Mouse (Mus musculus) intestine, embryonic 15.5 days (tissue): ENCODE results near the gene Ccdc3. TPM values are rescaled to one million over a fixed set of nuclear protein-coding genes. Genes with fewer than 3 reads are reported as not detected.
A peak's percentile ranks its signal among the peaks of the same experiment; 100 is the strongest.
"Not testable (repeated sequence)": the region's sequence is repeated elsewhere in the genome, so short reads cannot be mapped to it uniquely, and the experiment has no call there.

Experiments used
- ATAC-seq: fragments of 200-750 bp; cut with Nextera tagmentation; 2 replicates; pipeline ENCODE4 v1.8.0; 2017; ENCODE audit warnings: moderate TSS enrichment, moderate library complexity
- H3K27ac ChIP-seq: fragments of 300-500 bp; sonication (generic); 2 replicates; pipeline ENCODE4 v1.5.1; 2015; ENCODE audit warnings: mild to moderate bottlenecking, inconsistent platforms
- H3K27me3 ChIP-seq: fragments of 300-500 bp; sonication (generic); replicated peaks from 2 replicates; pipeline ENCODE4 v1.6.1; 2015; ENCODE audit warnings: inconsistent platforms
- H3K36me3 ChIP-seq: fragments of 300-500 bp; sonication (generic); 2 replicates; pipeline ENCODE4 v1.6.1; 2015; ENCODE audit warnings: inconsistent platforms
- H3K4me1 ChIP-seq: fragments of 300-500 bp; sonication (generic); replicated peaks from 2 replicates; pipeline ENCODE4 v1.6.1; 2015; ENCODE audit warnings: inconsistent platforms
- H3K4me2 ChIP-seq: fragments of 300-500 bp; sonication (generic); replicated peaks from 2 replicates; pipeline ENCODE4 v1.6.1; 2015; ENCODE audit warnings: mild to moderate bottlenecking, inconsistent platforms
- H3K4me3 ChIP-seq: fragments of 300-500 bp; sonication (generic); replicated peaks from 2 replicates; pipeline ENCODE4 v1.5.1; 2015; ENCODE audit warnings: inconsistent platforms
- H3K9ac ChIP-seq: fragments of 300-500 bp; sonication (generic); 2 replicates; pipeline ENCODE4 v1.6.1; 2015; ENCODE audit warnings: inconsistent platforms
- H3K9me3 ChIP-seq: fragments of 300-500 bp; sonication (generic); 2 replicates; pipeline ENCODE4 v1.6.1; 2016; ENCODE audit warnings: inconsistent platforms
- WGBS: fragments of 180-500 bp; shearing (Covaris S2); methylation state at CpG from one replicate; pipeline ENCODE4 v1.1.7; 2015; 5-methylcytosine and 5-hydroxymethylcytosine counted together
- polyA plus RNA-seq: library from polyadenylated mRNA; unstranded; fragments of >200 nt; fragmentation: Nextera tagmentation; extraction: Ambion mirVana; gene quantifications from 2 replicates; pipeline ENCODE4 v1.2.1, GENCODE M21; 2015

Gene Ccdc3
- polyA plus RNA-seq, 1 experiment from 2014 or later, result 10.3 TPM

GRCm38 (mm10) chr2:5239492-5239891 is 101.9 kb downstream of the Ccdc3 start:
- WGBS, result 47% methylated on average over 4 of the region's 4 CpGs

DNA sequence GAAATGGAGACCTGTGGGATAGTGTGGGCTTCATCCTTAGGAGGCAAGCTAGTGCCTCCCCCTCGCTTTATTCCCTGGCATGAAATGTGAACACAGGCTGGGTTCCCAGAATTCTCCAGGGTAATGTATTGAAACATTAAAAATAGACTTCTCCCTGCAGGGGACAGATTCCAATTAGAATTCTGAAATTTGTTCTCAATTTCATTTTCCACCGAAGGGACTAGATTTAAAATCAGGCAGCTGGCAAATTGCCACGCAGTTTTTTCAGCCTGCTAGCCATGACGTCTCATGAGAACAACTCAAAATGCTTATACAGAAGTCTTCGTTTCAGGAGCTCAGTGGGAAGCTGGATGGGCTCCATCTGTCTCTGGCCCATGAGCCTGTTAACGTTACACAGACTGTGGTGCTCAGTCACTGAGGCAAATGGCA is 103.9 kb downstream of the Ccdc3 start:
- no peaks in the 10 kb centered on the region for H3K9me3 ChIP-seq
- WGBS, result 46% methylated on average over 6 of the region's 6 CpGs
- no peak for ATAC-seq
- no peak overlapping the region for H3K4me3 ChIP-seq
- H3K9ac ChIP-seq, result no peak overlapping the region
- H3K36me3 ChIP-seq, result no peaks in the 10 kb centered on the region
- H3K27ac ChIP-seq, result no peak overlapping the region
- H3K4me1 ChIP-seq, result 0 out of 2 replicates have a peak, but pooled peaks cover 4% of the 10 kb centered on the region
- H3K4me2 ChIP-seq, result no peak overlapping the region
- no peaks in the 10 kb centered on the region for H3K27me3 ChIP-seq

More at GRCm38 (mm10) chr2:5239492-5239891, 101.9 kb downstream of the Ccdc3 start:
- Histone ChIP-seq H3K36me3 (no peaks in the 10 kb centered on the region), H3K9me3 (no peaks in the 10 kb centered on the region), H3K4me2 (no peak overlapping the region), H3K4me1 (0 out of 2 replicates have a peak, but pooled peaks cover 4% of the 10 kb centered on the region), H3K27ac (no peak overlapping the region), H3K9ac (no peak overlapping the region), H3K27me3 (no peaks in the 10 kb centered on the region), H3K4me3 (no peak overlapping the region)
- no peak for ATAC-seq

DNA sequence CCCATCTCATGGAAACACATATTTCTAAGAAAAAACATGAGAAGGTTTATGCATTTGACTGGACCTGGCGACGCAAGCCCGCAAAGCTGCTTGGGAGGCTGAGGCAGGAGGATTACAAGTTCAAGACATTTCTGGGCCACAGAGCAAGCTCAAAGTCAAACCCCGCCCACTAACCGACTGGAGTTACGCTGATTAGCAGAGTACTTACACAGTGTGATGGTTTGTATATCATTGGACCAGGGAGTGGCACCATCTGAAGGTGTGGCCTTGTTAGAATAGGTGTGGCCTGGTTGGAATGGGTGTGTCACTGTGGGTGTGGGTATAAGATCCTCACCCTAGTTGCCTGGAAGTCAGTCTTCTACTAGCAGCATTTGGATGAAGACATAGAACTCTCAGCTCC is 111.6 kb downstream of the Ccdc3 start:
- WGBS, result 95% methylated on average over 6 of the region's 6 CpGs
- not testable (repeated sequence) for H3K4me1 ChIP-seq, H3K27me3 ChIP-seq, H3K36me3 ChIP-seq, H3K9me3 ChIP-seq, H3K27ac ChIP-seq, H3K4me3 ChIP-seq, H3K9ac ChIP-seq, ATAC-seq, H3K4me2 ChIP-seq

DNA sequence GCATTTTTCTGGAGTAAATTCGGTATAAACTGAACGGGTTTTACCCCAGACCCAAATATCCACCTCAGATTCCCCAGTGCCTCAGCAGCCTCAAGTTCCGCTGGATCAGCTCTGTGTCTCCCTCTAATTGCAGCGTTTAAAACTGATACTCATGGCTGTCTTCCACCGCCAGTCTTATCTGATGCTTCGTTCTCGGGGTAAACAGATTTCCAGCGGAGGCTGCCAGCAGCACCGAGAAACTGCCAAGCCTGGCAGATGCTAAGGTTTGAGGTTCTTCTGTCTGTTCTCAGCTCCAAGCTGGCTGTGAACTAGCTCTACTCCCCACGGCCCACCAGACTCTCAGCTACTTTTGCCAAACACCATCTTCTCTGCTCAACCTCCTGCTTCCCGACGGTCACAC is 112.4 kb downstream of the Ccdc3 start:
- 0 out of 2 replicates have a peak, but pooled peaks have one; percentile 8 for ATAC-seq
- Histone ChIP-seq H3K27me3 (no peaks in the 10 kb centered on the region), H3K4me1 (no peaks in the 10 kb centered on the region), H3K9me3 (no peaks in the 10 kb centered on the region), H3K4me3 (no peak overlapping the region), H3K4me2 (no peak overlapping the region), H3K27ac (no peak overlapping the region), H3K36me3 (no peaks in the 10 kb centered on the region), H3K9ac (no peak overlapping the region)
- 46% methylated on average over 12 of the region's 12 CpGs for WGBS

DNA sequence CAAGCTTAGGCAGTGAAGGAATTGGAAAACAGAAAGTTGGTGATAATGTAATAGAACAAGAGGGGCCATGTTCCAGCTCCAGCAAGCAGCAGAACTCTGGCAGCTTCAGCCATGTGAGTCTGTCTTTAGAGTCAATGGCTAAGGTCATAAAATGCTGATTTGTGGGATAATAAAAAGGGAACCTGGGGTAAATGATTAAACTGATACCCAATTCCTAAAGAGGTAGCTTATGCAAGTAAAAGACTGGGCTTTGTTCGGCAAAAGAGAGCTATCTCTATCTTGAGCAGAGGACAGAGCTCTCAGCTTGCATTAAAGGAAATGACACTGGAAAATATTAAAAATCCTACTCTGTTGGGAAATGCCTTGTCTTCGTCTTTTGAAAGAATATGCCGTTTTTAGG is 120.7 kb downstream of the Ccdc3 start:
- no peak overlapping the region for H3K4me3 ChIP-seq

DNA sequence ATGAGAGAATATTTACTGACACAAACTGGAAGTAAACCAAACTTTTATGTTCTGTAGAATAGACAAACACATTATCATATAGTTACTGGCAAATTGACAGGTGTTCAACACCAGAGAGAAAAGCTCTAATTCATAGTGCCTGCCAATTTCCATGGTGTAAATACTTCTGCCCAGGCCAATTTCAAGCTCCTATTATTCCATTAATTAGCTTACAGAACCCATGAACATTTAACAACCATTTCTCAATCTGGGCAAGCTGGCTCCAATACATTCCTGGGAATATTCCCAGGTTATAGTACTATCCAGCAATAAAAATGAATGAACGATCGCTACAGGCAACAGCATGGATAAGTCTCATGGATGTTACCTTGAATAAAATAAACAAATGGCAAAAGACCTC is 124.7 kb downstream of the Ccdc3 start:
- H3K9ac ChIP-seq, result no peak overlapping the region
- WGBS, result 90% methylated on average over 2 of the region's 2 CpGs
- H3K36me3 ChIP-seq, result no peaks in the 10 kb centered on the region
- ATAC-seq, result no peak
- no peak overlapping the region for H3K27ac ChIP-seq
- H3K9me3 ChIP-seq, result no peaks in the 10 kb centered on the region
- H3K4me3 ChIP-seq, result no peak overlapping the region
- no peak overlapping the region for H3K4me2 ChIP-seq
- H3K4me1 ChIP-seq, result no peaks in the 10 kb centered on the region
- no peaks in the 10 kb centered on the region for H3K27me3 ChIP-seq

More for the DNA sequence above, 120.7 kb downstream of the Ccdc3 start:
- H3K27ac ChIP-seq, result peak overlapping the region; percentile 72
- H3K4me1 ChIP-seq, result no peaks in the 10 kb centered on the region
- no peak overlapping the region for H3K9ac ChIP-seq
- no peak overlapping the region; the same call in 1 of the 2 replicates for H3K4me2 ChIP-seq
- ATAC-seq, result peak; percentile 92
- no peaks in the 10 kb centered on the region for H3K27me3 ChIP-seq
- H3K9me3 ChIP-seq, result no peaks in the 10 kb centered on the region
- WGBS, result 59% methylated on average over 3 of the region's 3 CpGs
- H3K36me3 ChIP-seq, result no peaks in the 10 kb centered on the region

- WGBS, result 17% methylated on average over 2 of the region's 2 CpGs
- Histone ChIP-seq H3K27ac (no peak overlapping the region), H3K9me3 (no peaks in the 10 kb centered on the region), H3K4me2 (no peak overlapping the region), H3K27me3 (no peaks in the 10 kb centered on the region), H3K9ac (no peak overlapping the region), H3K36me3 (no peaks in the 10 kb centered on the region), H3K4me1 (0 out of 2 replicates have a peak, but pooled peaks cover 4% of the 10 kb centered on the region), H3K4me3 (no peak overlapping the region)
- ATAC-seq, result peak; percentile 45; the same call in 1 of the 2 replicates
These were observed 130.4 kb downstream of the Ccdc3 start for GRCm38 (mm10) chr2:5267980-5268379.

Other genes with a start within 250 kb of the Ccdc3 start
- 80.1 and 83.7 TPM in 2 replicates for gene Phyh, start 218.8 kb upstream of the Ccdc3 start, polyA plus RNA-seq
- not detected in 2 replicates for gene Ucma, start 161.7 kb upstream of the Ccdc3 start, polyA plus RNA-seq
- gene Mcm10, start 125.0 kb upstream of the Ccdc3 start, polyA plus RNA-seq, result 34.2 and 36.8 TPM in 2 replicates
- gene Optn, start 73.7 kb upstream of the Ccdc3 start, polyA plus RNA-seq, result 17.3 and 18.7 TPM in 2 replicates